Mouse (Mus musculus): ENCODE results near the gene Trmt112. TPM values are rescaled to one million over a fixed set of nuclear protein-coding genes. Genes with fewer than 3 reads are reported as not detected.

Gene Trmt112
- polyA plus RNA-seq, 2 experiments: 163 to 164 TPM

- DNase-seq (ENCODE audit: low spot score): peak; percentile 72
- peak; percentile 48 for ATAC-seq (ENCODE audit: low FRiP score, low read depth)
- peak overlapping the region; percentile 70 for H3K9ac ChIP-seq (ENCODE audit: low read depth, low read length, severe bottlenecking)
- H3K36me3 ChIP-seq (ENCODE audit: control insufficient read depth, insufficient read depth, low read length): peaks cover 28% of the 10 kb centered on the region
- H3K9me3 ChIP-seq (ENCODE audit: control insufficient read depth, low read length): no peaks in the 10 kb centered on the region
- H3K27me3 ChIP-seq (ENCODE audit: control insufficient read depth, insufficient read depth, low read length): no peaks in the 10 kb centered on the region
- peak overlapping the region; percentile 98 for H3K4me2 ChIP-seq (replicated peaks; ENCODE audit: low read depth, low read length, severe bottlenecking)
- under 1% methylated on average over 28 of the region's 28 CpGs for WGBS
- peaks cover 18% of the 10 kb centered on the region for H3K4me1 ChIP-seq (ENCODE audit: control insufficient read depth, insufficient read depth, low read length)
- H3K27ac ChIP-seq (replicated peaks; ENCODE audit: low read depth, low read length): peak overlapping the region; percentile 92
- peak; percentile 67; the same call in 1 of the 2 replicates for TF ChIP-seq POLR2A (IDR thresholded peaks at IDR 0.05; ENCODE audit: borderline replicate concordance, extremely low read depth, insufficient read depth, insufficient read length)
- peak overlapping the region; percentile 62 for H3K4me3 ChIP-seq (replicated peaks; ENCODE audit: low read length)
Observed at GRCm38 (mm10) chr19:6950613-6951153, 41.2 kb downstream of the Trmt112 start.

GRCm38 (mm10) chr19:6951381-6951968 lies 42.0 kb downstream of the Trmt112 start:
- 0 out of 2 replicates have a peak, but pooled peaks have one; percentile 9 for TF ChIP-seq POLR2A (IDR thresholded peaks at IDR 0.05; ENCODE audit: borderline replicate concordance, extremely low read depth, insufficient read depth, insufficient read length)
- Histone ChIP-seq H3K27me3 (ENCODE audit: control insufficient read depth, insufficient read depth, low read length) (no peaks in the 10 kb centered on the region), H3K9me3 (ENCODE audit: control insufficient read depth, low read length) (no peaks in the 10 kb centered on the region), H3K4me3 (replicated peaks; ENCODE audit: low read length) (peak overlapping the region; percentile 62), H3K9ac (ENCODE audit: low read depth, low read length, severe bottlenecking) (peak overlapping the region; percentile 70), H3K36me3 (ENCODE audit: control insufficient read depth, insufficient read depth, low read length) (peaks cover 32% of the 10 kb centered on the region), H3K4me1 (ENCODE audit: control insufficient read depth, insufficient read depth, low read length) (peaks cover 18% of the 10 kb centered on the region), H3K27ac (replicated peaks; ENCODE audit: low read depth, low read length) (peak overlapping the region; percentile 92), H3K4me2 (replicated peaks; ENCODE audit: low read depth, low read length, severe bottlenecking) (peak overlapping the region; percentile 98)
- DNase-seq (ENCODE audit: low spot score): peak; percentile 92
- peak; percentile 86 for ATAC-seq (ENCODE audit: low FRiP score, low read depth)
- under 1% methylated on average over 35 of the region's 35 CpGs for WGBS

DNA sequence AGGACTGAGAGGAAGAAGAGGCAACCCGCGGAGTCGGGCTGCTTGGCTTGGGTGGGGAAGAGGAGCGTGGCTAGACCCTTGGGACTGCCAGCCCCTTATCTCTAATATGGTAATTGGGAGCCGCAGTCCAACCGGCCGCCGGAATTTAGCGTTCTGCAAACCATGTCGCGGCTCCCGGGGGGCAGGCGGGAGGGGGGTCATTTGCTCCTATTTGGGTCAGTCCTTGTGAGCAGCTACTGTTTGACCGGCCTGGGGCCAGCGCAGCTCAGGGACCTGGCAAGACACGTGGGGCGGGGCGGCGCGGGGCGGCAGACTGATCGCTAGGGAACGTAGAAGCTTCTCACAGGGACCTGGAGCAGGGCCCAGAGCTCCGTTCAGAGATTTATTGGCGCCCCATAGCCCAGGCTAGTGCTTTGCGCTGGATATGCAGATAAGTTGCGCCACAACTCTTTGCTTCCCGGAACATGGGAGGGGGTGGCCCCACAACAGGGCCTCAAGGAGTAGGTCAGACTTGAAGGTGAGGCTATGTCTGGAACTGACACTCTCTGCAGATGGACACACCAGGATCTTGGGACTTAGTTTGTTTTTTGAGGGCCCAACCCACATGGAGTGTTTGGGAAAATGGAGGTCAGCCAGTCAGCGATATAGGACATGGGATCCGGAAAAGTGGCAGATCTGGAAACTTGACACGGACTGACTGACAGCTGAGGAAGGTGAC lies 42.7 kb downstream of the Trmt112 start:
- peak; percentile 30 for DNase-seq (ENCODE audit: low spot score)
- Histone ChIP-seq H3K4me3 (replicated peaks; ENCODE audit: low read length) (peak overlapping the region; percentile 62), H3K4me2 (replicated peaks; ENCODE audit: low read depth, low read length, severe bottlenecking) (peak overlapping the region; percentile 98), H3K36me3 (ENCODE audit: control insufficient read depth, insufficient read depth, low read length) (peaks cover 38% of the 10 kb centered on the region), H3K4me1 (ENCODE audit: control insufficient read depth, insufficient read depth, low read length) (peaks cover 18% of the 10 kb centered on the region), H3K27ac (replicated peaks; ENCODE audit: low read depth, low read length) (peak overlapping the region; percentile 92), H3K27me3 (ENCODE audit: control insufficient read depth, insufficient read depth, low read length) (no peaks in the 10 kb centered on the region), H3K9ac (ENCODE audit: low read depth, low read length, severe bottlenecking) (peak overlapping the region; percentile 70), H3K9me3 (ENCODE audit: control insufficient read depth, low read length) (no peaks in the 10 kb centered on the region)
- TF ChIP-seq POLR2A (IDR thresholded peaks at IDR 0.05; ENCODE audit: borderline replicate concordance, extremely low read depth, insufficient read depth, insufficient read length): no peak
- WGBS: 2% methylated on average over 31 of the region's 31 CpGs
- 0 out of 2 replicates have a peak, but pooled peaks have one; percentile 4 for ATAC-seq (ENCODE audit: low FRiP score, low read depth)

- H3K4me1 ChIP-seq (ENCODE audit: control insufficient read depth, insufficient read depth, low read length): peaks cover 18% of the 10 kb centered on the region
- peak overlapping the region; percentile 70 for H3K9ac ChIP-seq (ENCODE audit: low read depth, low read length, severe bottlenecking)
- H3K27ac ChIP-seq (replicated peaks; ENCODE audit: low read depth, low read length): no peak overlapping the region
- H3K36me3 ChIP-seq (ENCODE audit: control insufficient read depth, insufficient read depth, low read length): peaks cover 43% of the 10 kb centered on the region
- DNase-seq (ENCODE audit: low spot score) (no peak), ATAC-seq (ENCODE audit: low FRiP score, low read depth) (no peak)
- H3K27me3 ChIP-seq (ENCODE audit: control insufficient read depth, insufficient read depth, low read length): no peaks in the 10 kb centered on the region
- H3K9me3 ChIP-seq (ENCODE audit: control insufficient read depth, low read length): no peaks in the 10 kb centered on the region
- WGBS: 9% methylated on average over 3 of the region's 3 CpGs
- peak overlapping the region; percentile 62 for H3K4me3 ChIP-seq (replicated peaks; ENCODE audit: low read length)
- no peak for TF ChIP-seq POLR2A (IDR thresholded peaks at IDR 0.05; ENCODE audit: borderline replicate concordance, extremely low read depth, insufficient read depth, insufficient read length)
- peak overlapping the region; percentile 98 for H3K4me2 ChIP-seq (replicated peaks; ENCODE audit: low read depth, low read length, severe bottlenecking)
Observed at GRCm38 (mm10) chr19:6952712-6953037, 43.2 kb downstream of the Trmt112 start.

- ATAC-seq (ENCODE audit: low FRiP score, low read depth): no peak
Observed at GRCm38 (mm10) chr19:6954046-6954445, 44.5 kb downstream of the Trmt112 start.

More at GRCm38 (mm10) chr19:6954046-6954445, 44.5 kb downstream of the Trmt112 start:
- Histone ChIP-seq H3K4me3 (replicated peaks; ENCODE audit: low read length) (no peak overlapping the region), H3K4me1 (ENCODE audit: control insufficient read depth, insufficient read depth, low read length) (peaks cover 18% of the 10 kb centered on the region), H3K4me2 (replicated peaks; ENCODE audit: low read depth, low read length, severe bottlenecking) (no peak overlapping the region), H3K9ac (ENCODE audit: low read depth, low read length, severe bottlenecking) (no peak overlapping the region), H3K27me3 (ENCODE audit: control insufficient read depth, insufficient read depth, low read length) (no peaks in the 10 kb centered on the region), H3K36me3 (ENCODE audit: control insufficient read depth, insufficient read depth, low read length) (peaks cover 51% of the 10 kb centered on the region), H3K27ac (replicated peaks; ENCODE audit: low read depth, low read length) (no peak overlapping the region), H3K9me3 (ENCODE audit: control insufficient read depth, low read length) (no peaks in the 10 kb centered on the region)
- no peak for TF ChIP-seq POLR2A (IDR thresholded peaks at IDR 0.05; ENCODE audit: borderline replicate concordance, extremely low read depth, insufficient read depth, insufficient read length)
- WGBS: 48% methylated on average over 9 of the region's 9 CpGs
- no peak for DNase-seq (ENCODE audit: low spot score)

All from limb, embryonic 14.5 days (tissue).